Mouse (Mus musculus) CH12.LX (cell line): ENCODE results near the gene Lgi1.

Experiments
- CHD1 ChIP-seq: IDR thresholded peaks from 2 replicates; pipeline ENCODE4 v1.6.1; 2012; ENCODE audit warnings: low read depth, low read length, improper control_type of control experiment, inconsistent platforms
- CTCF ChIP-seq, 2 experiments: IDR thresholded peaks in 1 of 2; conservative IDR thresholded peaks in 1 of 2; 2 replicates each; pipeline ENCODE4 v1.5.1; 2011 to 2012; ENCODE audit warnings: low read depth in 2 of 2, low read length in 2 of 2, improper control_type of control experiment in 1 of 2, inconsistent platforms in 1 of 2, mild to moderate bottlenecking in 1 of 2, moderate library complexity in 1 of 2
- ELF1 ChIP-seq: IDR thresholded peaks from 2 replicates; pipeline ENCODE4 v1.6.1; 2014; ENCODE audit warnings: low read depth, mild to moderate bottlenecking, inconsistent platforms, low read length, improper control_type of control experiment
- KAT2A ChIP-seq: IDR thresholded peaks from 2 replicates; pipeline ENCODE4 v1.6.1; 2012; ENCODE audit warnings: low read length, improper control_type of control experiment, inconsistent platforms; ENCODE audit not compliant: insufficient replicate concordance
- MYC ChIP-seq: IDR thresholded peaks from 2 replicates; pipeline ENCODE4 v1.6.1; 2011; ENCODE audit warnings: low read depth, mild to moderate bottlenecking, improper control_type of control experiment, low read length
- NELFE ChIP-seq: IDR thresholded peaks from 2 replicates; pipeline ENCODE4 v1.6.1; 2011; ENCODE audit warnings: low read depth, low read length, improper control_type of control experiment
- NRF1 ChIP-seq: IDR thresholded peaks from 2 replicates; pipeline ENCODE4 v1.6.1; 2014; ENCODE audit warnings: low read depth, mild to moderate bottlenecking, inconsistent platforms, low read length, improper control_type of control experiment, moderate library complexity
- POLR2A ChIP-seq: IDR thresholded peaks from 2 replicates; pipeline ENCODE4 v1.6.1; 2011; ENCODE audit warnings: low read depth, mild to moderate bottlenecking, improper control_type of control experiment, low read length
- RCOR1 ChIP-seq: conservative IDR thresholded peaks from 2 replicates; pipeline ENCODE4 v1.6.1; 2012; ENCODE audit warnings: low read depth, mild to moderate bottlenecking, inconsistent platforms, low read length, improper control_type of control experiment
- ZC3H11A ChIP-seq: IDR thresholded peaks from 2 replicates; pipeline ENCODE4 v1.6.1; 2012; ENCODE audit warnings: low read depth, mild to moderate bottlenecking, inconsistent platforms, low read length, improper control_type of control experiment

GRCm38 (mm10) chr19:38265767-38266166 is 1.4 kb downstream of the Lgi1 start:
- TF ChIP-seq CTCF (conservative IDR thresholded peaks at IDR 0.05 in 1 of 2, IDR thresholded peaks at IDR 0.05 in 1 of 2; ENCODE audit: low read depth in 2 of 2, low read length in 2 of 2) (no peak), POLR2A (no peak), NELFE (no peak), CHD1 (no peak), NRF1 (no peak), MYC (no peak), KAT2A (no peak), ZC3H11A (no peak), ELF1 (no peak), RCOR1 (no peak)
